8 mouse cellular contexts compared by ENCODE assay signal in the genomic region with DNA sequence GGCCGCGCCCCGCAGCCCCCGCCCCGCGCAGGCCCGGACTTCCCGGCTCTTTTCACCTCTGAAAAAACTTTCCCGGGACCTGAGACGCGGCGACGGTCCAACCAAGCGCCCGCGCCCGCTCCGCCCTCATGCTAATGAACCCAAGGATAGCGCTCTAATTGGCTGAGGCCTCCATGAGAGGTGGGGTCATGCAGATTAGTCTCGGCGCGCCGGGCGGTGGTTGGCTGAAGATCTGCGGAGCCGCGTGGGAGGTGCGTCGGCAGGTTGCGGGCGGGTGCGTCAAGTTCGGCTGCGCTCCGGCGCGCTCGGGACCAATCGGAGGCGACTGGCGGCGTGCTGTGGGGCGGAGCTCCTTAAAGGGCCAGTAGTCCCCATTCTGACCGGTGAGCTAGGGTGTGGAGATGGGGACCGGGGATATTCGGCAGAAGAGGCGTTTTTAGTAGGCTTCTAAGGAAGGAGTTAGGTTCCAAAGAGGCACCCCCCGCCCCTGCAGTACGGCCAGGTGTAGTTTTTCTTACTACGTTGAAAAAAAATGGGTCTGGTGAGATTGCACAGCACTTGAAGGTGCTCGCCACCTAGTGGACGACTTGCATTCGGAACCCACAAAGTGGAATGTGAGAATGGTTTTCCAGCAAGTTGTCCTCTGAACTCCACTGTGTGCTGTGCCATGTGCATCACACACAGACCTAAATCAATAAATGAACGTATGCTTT. TPM values are rescaled to one million over a fixed set of nuclear protein-coding genes. Genes with fewer than 3 reads are reported as not detected.
DNase-seq lines count a peak whose midpoint lies in the region; ATAC-seq lines count a peak whose summit lies in the region.

A gene (minus strand): TSS at position 130 of the 713 bp plus-strand sequence.

- peak within 1 kb of the TSS; percentile 89 for H3K4me2 ChIP-seq in hindbrain, embryonic 11.5 days (replicated peaks; ENCODE audit: low read depth, low read length)

- H3K9me3 ChIP-seq in hindbrain, embryonic 11.5 days (ENCODE audit: control insufficient read depth, low read length), result no peaks in the 10 kb centered on the region

- peak within 1 kb of the TSS; percentile 90 for H3K4me3 ChIP-seq in hindbrain, embryonic 11.5 days (ENCODE audit: low read depth, low read length)

- DNase-seq in Muller cell, postnatal 12 days (ENCODE audit: inconsistent ontology term), result peak; percentile 100
- peak; percentile 99 for DNase-seq in cerebellum, adult 9-11 months
- peak; percentile 99 to 100 for DNase-seq in frontal cortex, adult 2 months (ENCODE audit: extremely low spot score in 1 of 2, low spot score in 1 of 2)
- DNase-seq in hindbrain, embryonic 11.5 days (ENCODE audit: low spot score), result peak; percentile 97
- peak; percentile 99 to 100 for DNase-seq in layer of hippocampus, postnatal 10 days (ENCODE audit: low spot score in 2 of 2)
- peak; percentile 100 for DNase-seq in lung, postnatal 10 days
- DNase-seq in ovary, postnatal 36 days (ENCODE audit: low spot score), result peak; percentile 99
- peak; percentile 99 for DNase-seq in thymus, postnatal 25 days

- under 1% methylated on average over 54 of the region's 54 CpGs for WGBS in hindbrain, embryonic 11.5 days

- H3K27ac ChIP-seq in hindbrain, embryonic 11.5 days (ENCODE audit: low read depth, low read length), result peak within 1 kb of the TSS; percentile 68; the same call in 1 of the 2 replicates

- peaks cover 7% of the 10 kb centered on the region; the same call in 1 of the 2 replicates for H3K27me3 ChIP-seq in hindbrain, embryonic 11.5 days (ENCODE audit: control insufficient read depth, insufficient read depth, low read length)

- H3K9ac ChIP-seq in hindbrain, embryonic 11.5 days (ENCODE audit: low read depth, low read length), result peak within 1 kb of the TSS; percentile 88

- no peaks in the 10 kb centered on the region for H3K36me3 ChIP-seq in hindbrain, embryonic 11.5 days (ENCODE audit: control insufficient read depth, insufficient read depth, low read length)

- peaks cover 13% of the 10 kb centered on the region; the same call in 1 of the 2 replicates for H3K4me1 ChIP-seq in hindbrain, embryonic 11.5 days (replicated peaks; ENCODE audit: control insufficient read depth, insufficient read depth, low read length)

- ATAC-seq in hindbrain, embryonic 11.5 days (ENCODE audit: low FRiP score), result peak; percentile 95

RNA-seq across cellular contexts. Expression of the gene that starts here (rescaled TPM):
- 36.3 and 40.8 TPM in 2 replicates for polyA plus RNA-seq in frontal cortex, adult 2 months (2012; rRNA removed)
- polyA plus RNA-seq in hindbrain, embryonic 11.5 days (2014; fragmentation: Nextera tagmentation; extraction: Ambion mirVana), result 90.2 and 100 TPM in 2 replicates
- total RNA-seq in layer of hippocampus, postnatal 10 days (2021), result 10 to 100 TPM; 25.1 to 30.9 TPM

Comparison
In these comparisons a context has a peak if more than half of its experiments do, and no peak if none do; other contexts are left out.
1. Peak in every context shown above with its lines: DNase-seq, ATAC-seq, H3K4me3 ChIP-seq and H3K27ac ChIP-seq.